Mouse (Mus musculus) erythroblast, embryonic 14.5 days (primary cell): ENCODE results near the gene Nipsnap3a.

ENCODE experiments used
- GATA1 ChIP-seq: IDR thresholded peaks from 2 replicates; pipeline ENCODE4 v1.6.1; 2012; ENCODE audit warnings: low read length, inconsistent platforms, mixed read lengths
- TAL1 ChIP-seq: IDR thresholded peaks from 3 replicates; pipeline ENCODE4 v1.6.1; 2012; ENCODE audit warnings: low read length, inconsistent platforms, mixed read lengths

DNA sequence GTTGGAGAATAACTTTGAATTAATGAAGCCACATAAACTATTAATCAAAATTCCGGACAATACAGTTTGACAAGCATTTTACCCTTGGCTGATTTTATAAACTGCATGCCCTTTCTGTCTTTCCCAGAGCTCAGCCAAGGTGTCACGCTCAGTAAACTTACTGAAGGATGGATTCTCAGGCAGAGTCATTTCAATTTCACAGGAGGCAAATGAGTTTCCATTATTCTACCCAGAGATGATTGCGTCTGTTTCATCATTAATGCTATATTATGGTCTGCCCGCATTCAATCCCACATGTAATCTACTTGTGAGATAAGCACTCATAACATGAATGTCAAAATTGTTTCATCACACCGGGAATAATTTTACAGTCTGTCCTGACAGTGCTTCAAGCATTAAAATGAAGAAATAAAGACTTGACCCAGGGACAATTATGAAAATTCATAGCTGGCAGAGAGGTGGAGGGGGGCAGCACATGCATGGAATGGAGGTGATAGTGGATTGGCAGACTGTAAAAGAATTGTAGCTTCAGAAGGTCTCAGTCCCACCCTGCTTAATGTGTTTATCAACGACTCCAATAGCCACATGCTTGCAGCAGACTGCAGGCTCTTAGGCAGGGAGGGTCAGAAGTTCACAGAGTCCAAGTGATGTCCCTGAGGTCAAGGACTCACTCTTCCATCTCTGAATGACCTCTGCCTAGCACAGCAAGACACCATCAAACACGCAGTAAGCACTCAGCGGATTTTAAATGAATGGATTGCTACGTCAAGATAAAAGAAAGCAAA lies 57.4 kb downstream of the Nipsnap3a start:
- no peak for TF ChIP-seq GATA1
- no peak for TF ChIP-seq TAL1
